Mouse (Mus musculus) hindbrain, embryonic 10.5 days (tissue): ENCODE data around the gene Gm28230. TPM values are rescaled to one million over a fixed set of nuclear protein-coding genes. Genes with fewer than 3 reads are reported as not detected.
A peak's percentile ranks its signal among the peaks of the same experiment; 100 is the strongest.

ENCODE experiments used
- DNase-seq: peaks from one replicate; pipeline ENCODE4 v3.0.0-alpha.2; 2017; ENCODE audit warnings: low spot score
- H3K27ac ChIP-seq: fragments of 300-500 bp; sonication (generic); 2 replicates; pipeline ENCODE4 v1.5.1; 2016; ENCODE audit warnings: mild to moderate bottlenecking, moderate library complexity
- H3K27me3 ChIP-seq: fragments of 300-500 bp; sonication (generic); 2 replicates; pipeline ENCODE4 v1.6.1; 2016; ENCODE audit warnings: mild to moderate bottlenecking; ENCODE audit not compliant: poor library complexity, insufficient read depth, severe bottlenecking
- H3K36me3 ChIP-seq: fragments of 300-500 bp; sonication (generic); 2 replicates; pipeline ENCODE4 v1.6.1; 2016; ENCODE audit warnings: mild to moderate bottlenecking, moderate library complexity
- H3K4me1 ChIP-seq: fragments of 300-500 bp; sonication (generic); replicated peaks from 2 replicates; pipeline ENCODE4 v1.6.1; 2016; ENCODE audit warnings: mild to moderate bottlenecking
- H3K4me3 ChIP-seq: fragments of 300-500 bp; sonication (generic); 2 replicates; pipeline ENCODE4 v1.5.1; 2016; ENCODE audit warnings: mild to moderate bottlenecking, moderate library complexity
- H3K9me3 ChIP-seq: fragments of 300-500 bp; sonication (generic); 2 replicates; pipeline ENCODE4 v1.6.1; 2016; ENCODE audit warnings: mild to moderate bottlenecking, moderate library complexity
- WGBS: fragments of 180-500 bp; shearing (Covaris S2); methylation state at CpG from one replicate; pipeline ENCODE4 v1.1.7; 2016; 5-methylcytosine and 5-hydroxymethylcytosine counted together
- polyA plus RNA-seq: library from polyadenylated mRNA; unstranded; fragments of >200 nt; fragmentation: Nextera tagmentation; extraction: Ambion mirVana; gene quantifications from 2 replicates; pipeline ENCODE4 v1.2.1, GENCODE M21; 2016

Gm28230 gene
- polyA plus RNA-seq, 1 experiment from 2014 or later = not detected

DNA sequence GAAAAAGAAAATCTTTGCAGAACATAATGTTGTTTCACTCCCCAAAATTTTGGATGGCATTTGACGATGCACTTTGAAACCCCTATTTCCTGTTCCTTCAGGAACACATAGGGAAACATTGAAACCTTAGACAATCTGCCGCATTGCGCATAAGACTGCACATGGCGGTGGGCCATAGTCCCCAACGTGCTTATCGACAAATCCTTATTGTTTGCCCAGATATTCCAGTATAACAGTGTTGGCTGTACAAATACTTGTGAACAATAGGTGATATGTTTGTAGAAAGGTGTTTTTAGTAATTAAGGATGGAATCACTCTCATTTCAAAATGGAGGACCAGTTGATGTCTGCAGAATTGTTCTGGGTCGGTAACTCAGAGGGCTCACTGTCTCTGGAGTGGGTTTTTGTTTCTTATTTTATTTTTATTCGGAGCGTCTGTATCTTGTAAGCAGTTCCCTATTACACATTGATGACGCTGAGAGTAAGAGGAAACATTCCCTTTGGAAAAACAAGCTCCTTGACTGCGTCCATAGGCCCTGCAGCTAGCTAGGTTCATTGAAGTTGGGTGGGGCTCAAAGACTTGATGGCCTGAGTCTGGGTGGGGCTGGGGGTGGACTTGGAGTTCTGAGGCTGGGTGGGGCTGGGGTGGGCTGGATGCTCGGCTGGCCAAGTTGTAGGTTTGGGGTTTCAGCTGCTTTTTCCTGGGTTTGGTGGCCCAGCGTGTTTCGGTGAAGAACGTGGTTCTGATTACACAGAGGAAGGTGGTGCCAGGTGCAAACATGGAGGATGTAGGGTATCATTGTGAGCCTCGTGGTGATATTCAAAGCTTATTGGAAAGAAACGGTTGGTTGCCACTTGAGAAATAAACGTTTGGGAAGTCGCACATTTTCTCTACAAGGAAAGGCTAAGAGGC, 13.0 kb upstream of the Gm28230 start:
- Histone ChIP-seq H3K36me3 (no peaks in the 10 kb centered on the region), H3K27me3 (peaks cover 100% of the 10 kb centered on the region), H3K4me3 (no peak overlapping the region), H3K4me1 (peaks cover 8% of the 10 kb centered on the region), H3K27ac (no peak overlapping the region), H3K9me3 (no peaks in the 10 kb centered on the region)
- peak; percentile 17 for DNase-seq
- WGBS = 4% methylated on average over 19 of the region's 19 CpGs

DNA sequence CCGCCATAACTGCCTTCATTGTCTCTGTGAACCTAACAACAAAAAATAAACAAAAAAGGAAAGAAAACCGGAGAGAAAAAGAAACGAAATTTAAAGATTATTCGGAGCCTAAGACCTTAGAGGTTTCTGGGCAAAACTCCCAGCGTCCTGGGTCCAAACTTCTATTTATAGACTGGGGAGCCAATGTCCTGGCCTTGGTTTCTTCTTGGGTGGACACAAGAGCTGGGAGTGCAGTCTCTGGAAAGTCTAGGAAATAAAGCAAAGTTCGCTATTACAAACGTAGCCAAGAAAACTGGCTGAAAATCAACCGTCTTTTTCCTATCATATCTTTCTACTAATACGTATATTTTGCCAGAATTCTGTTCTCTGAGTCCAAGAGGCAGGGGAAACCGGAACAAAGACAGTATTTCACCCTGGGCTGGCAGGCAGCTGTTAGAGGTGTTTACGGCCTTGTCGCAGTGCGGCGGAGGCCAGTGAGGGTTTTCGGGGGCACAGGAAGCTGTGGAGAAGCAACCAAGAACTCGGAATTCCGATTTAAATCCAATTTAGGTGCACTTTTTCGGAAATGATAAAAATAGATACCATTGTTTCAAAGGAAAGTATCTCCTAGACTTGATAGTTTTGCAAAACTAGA, 12.3 kb upstream of the Gm28230 start:
- no peaks in the 10 kb centered on the region for H3K9me3 ChIP-seq
- H3K4me1 ChIP-seq = peaks cover 8% of the 10 kb centered on the region
- no peak overlapping the region for H3K27ac ChIP-seq
- no peaks in the 10 kb centered on the region for H3K36me3 ChIP-seq
- peak; percentile 31 for DNase-seq
- WGBS = 2% methylated on average over 18 of the region's 18 CpGs
- H3K27me3 ChIP-seq = peaks cover 100% of the 10 kb centered on the region
- H3K4me3 ChIP-seq = no peak overlapping the region

- H3K36me3 ChIP-seq = no peaks in the 10 kb centered on the region
- peaks cover 100% of the 10 kb centered on the region for H3K27me3 ChIP-seq
- under 1% methylated on average over 14 of the region's 14 CpGs for WGBS
- peaks cover 8% of the 10 kb centered on the region for H3K4me1 ChIP-seq
- H3K9me3 ChIP-seq = no peaks in the 10 kb centered on the region
- no peak overlapping the region for H3K4me3 ChIP-seq
- no peak overlapping the region for H3K27ac ChIP-seq
- DNase-seq = peak; percentile 44
Measured at GRCm38 (mm10) chr2:74714881-74715280, 11.6 kb upstream of the Gm28230 start.

GRCm38 (mm10) chr2:74715504-74716241, 10.9 kb upstream of the Gm28230 start:
- DNase-seq = peak; percentile 91
- Histone ChIP-seq H3K27me3 (peaks cover 100% of the 10 kb centered on the region), H3K9me3 (no peaks in the 10 kb centered on the region), H3K4me1 (peaks cover 8% of the 10 kb centered on the region), H3K36me3 (no peaks in the 10 kb centered on the region), H3K27ac (no peak overlapping the region), H3K4me3 (peak overlapping the region; percentile 39)
- WGBS = 3% methylated on average over 26 of the region's 26 CpGs

DNA sequence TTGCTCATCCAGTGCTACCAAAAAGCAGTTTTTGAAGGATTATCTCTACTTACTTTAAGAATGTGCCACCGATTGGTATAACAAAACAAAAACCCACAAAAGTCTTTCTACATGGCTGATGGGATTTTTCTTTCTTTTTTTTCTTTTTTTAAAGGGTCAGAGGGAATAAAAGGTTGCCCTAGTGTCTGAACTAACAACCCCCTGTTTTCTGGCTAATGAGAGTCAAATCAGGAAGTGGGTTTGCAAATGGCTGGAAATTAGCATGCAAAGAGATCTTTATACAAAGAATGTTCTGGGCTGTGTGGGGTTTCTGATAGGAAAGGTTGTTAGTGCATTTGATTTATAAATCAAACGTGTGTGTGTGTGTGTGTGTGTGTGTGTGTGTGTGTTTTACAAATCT, 6.1 kb upstream of the Gm28230 start:
- Histone ChIP-seq H3K27me3 (peaks cover 100% of the 10 kb centered on the region), H3K9me3 (no peaks in the 10 kb centered on the region), H3K4me1 (peaks cover 2% of the 10 kb centered on the region; the same call in 1 of the 2 replicates), H3K36me3 (no peaks in the 10 kb centered on the region), H3K27ac (no peak overlapping the region), H3K4me3 (no peak overlapping the region)
- DNase-seq = no peak
- WGBS = 7% methylated on average over 2 of the region's 2 CpGs

GRCm38 (mm10) chr2:74720955-74721491, 5.5 kb upstream of the Gm28230 start:
- Histone ChIP-seq H3K27me3 (peaks cover 100% of the 10 kb centered on the region), H3K9me3 (no peaks in the 10 kb centered on the region), H3K36me3 (no peaks in the 10 kb centered on the region), H3K27ac (no peak overlapping the region), H3K4me3 (no peak overlapping the region), H3K4me1 (no peaks in the 10 kb centered on the region; the same call in 1 of the 2 replicates)
- 2% methylated on average over 5 of the region's 5 CpGs for WGBS
- DNase-seq = peak; percentile 10

DNA sequence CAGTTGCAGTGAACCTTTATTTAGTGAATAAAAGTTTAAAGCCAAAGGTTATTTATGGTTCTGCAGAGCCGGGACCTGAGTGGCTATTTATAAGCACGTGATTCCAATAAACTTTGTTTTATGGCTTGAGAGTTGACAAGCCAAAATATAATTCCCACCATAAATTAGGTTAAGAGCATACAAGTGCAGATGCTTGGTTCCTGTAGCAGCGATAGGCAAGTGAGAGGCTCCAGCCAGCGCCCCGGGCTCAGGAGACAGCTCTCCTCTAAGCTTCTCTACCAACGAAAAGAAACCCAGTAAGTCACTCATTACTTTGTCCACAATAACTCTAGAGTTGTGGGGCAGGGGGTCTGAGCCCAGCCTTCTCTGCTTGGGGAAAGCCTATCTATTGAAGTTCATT, 4.6 kb upstream of the Gm28230 start:
- Histone ChIP-seq H3K36me3 (no peaks in the 10 kb centered on the region), H3K4me1 (no peaks in the 10 kb centered on the region; the same call in 1 of the 2 replicates), H3K4me3 (no peak overlapping the region), H3K9me3 (no peaks in the 10 kb centered on the region), H3K27me3 (peaks cover 100% of the 10 kb centered on the region), H3K27ac (no peak overlapping the region)
- 9% methylated on average over 6 of the region's 6 CpGs for WGBS
- DNase-seq = peak; percentile 18

DNA sequence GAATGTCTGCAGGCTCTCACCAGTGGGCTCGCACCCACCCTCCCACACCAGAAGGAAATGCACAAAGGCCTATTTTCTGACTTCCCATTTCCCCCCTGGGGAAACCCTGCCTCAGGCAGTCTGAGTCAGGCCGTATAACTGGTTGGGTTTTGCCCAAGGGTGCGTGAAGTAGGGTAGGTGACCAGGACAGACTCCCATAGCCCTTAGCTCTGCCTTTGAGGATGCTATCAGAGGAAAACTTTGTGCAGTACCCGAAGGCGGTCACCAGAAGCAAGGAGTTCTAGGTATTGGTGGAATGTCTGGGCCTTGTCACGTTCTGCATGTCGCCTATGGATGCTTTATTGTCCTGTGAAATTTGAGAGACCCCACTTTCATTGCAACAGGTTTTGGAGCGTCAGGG, 3.6 kb upstream of the Gm28230 start:
- peaks cover 8% of the 10 kb centered on the region for H3K4me1 ChIP-seq
- H3K36me3 ChIP-seq = no peaks in the 10 kb centered on the region
- 4% methylated on average over 8 of the region's 8 CpGs for WGBS
- peak; percentile 39 for DNase-seq
- peaks cover 100% of the 10 kb centered on the region for H3K27me3 ChIP-seq
- H3K4me3 ChIP-seq = no peak overlapping the region
- no peaks in the 10 kb centered on the region for H3K9me3 ChIP-seq
- no peak overlapping the region for H3K27ac ChIP-seq

- Histone ChIP-seq H3K9me3 (no peaks in the 10 kb centered on the region), H3K36me3 (no peaks in the 10 kb centered on the region), H3K4me3 (no peak overlapping the region), H3K27ac (no peak overlapping the region), H3K4me1 (peaks cover 10% of the 10 kb centered on the region), H3K27me3 (peaks cover 100% of the 10 kb centered on the region)
- whole genome bisulfite sequencing = 5% methylated on average over 7 of the region's 7 CpGs
- DNase-seq = peak; percentile 33
Measured at GRCm38 (mm10) chr2:74724244-74725015, 2.1 kb upstream of the Gm28230 start.

DNA sequence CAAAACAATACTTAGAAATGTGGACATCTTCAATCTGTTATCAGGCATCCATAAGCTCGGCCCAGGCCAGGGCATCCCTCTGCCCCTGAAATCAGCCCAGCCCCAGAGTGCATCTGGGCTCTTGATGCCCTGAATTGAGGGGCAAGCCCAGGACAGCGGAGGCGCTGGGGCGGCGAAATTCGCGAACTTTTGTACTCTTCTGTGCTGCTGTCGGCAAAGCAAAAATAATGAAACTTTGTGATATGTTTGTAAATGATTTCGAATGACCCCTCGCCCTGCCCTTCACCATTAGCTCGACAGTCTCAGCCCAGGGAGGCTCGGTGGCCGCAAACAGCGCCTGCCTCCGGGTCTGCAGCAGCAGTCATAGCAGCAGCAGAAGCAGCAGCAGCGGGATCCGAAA, 1.4 kb upstream of the Gm28230 start:
- Histone ChIP-seq H3K4me3 (peak overlapping the region; percentile 3; the same call in 1 of the 2 replicates), H3K36me3 (no peaks in the 10 kb centered on the region), H3K9me3 (no peaks in the 10 kb centered on the region), H3K27ac (no peak overlapping the region), H3K4me1 (peaks cover 10% of the 10 kb centered on the region), H3K27me3 (peaks cover 100% of the 10 kb centered on the region)
- DNase-seq = peak; percentile 56
- WGBS = 2% methylated on average over 17 of the region's 17 CpGs

DNA sequence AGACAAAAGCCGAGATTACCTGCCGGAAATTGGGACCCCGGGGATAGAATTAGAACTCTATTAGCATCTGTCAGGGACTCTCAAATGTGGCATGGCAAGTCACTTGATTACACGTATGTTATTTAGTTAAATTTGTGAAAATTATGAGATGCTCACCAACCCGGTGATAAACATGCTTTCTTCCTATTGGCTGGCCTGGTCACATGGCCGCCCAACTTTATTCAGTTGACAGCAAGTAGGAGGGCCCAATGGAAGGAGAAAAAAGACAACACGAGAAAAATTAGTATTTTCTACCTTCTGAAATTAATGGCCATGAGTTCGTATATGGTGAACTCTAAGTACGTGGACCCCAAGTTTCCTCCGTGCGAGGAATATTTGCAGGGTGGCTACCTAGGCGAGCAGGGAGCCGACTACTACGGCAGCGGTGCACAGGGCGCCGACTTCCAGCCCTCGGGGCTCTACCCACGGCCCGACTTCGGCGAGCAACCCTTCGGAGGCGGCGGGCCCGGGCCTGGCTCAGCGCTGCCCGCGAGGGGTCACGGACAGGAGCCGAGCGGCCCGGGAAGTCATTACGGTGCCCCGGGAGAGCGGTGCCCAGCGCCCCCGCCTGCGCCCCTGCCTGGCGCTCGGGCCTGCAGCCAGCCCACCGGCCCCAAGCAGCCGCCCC, 578 bp downstream of the Gm28230 start:
- WGBS = under 1% methylated on average over 43 of the region's 43 CpGs
- H3K9me3 ChIP-seq = no peaks in the 10 kb centered on the region
- DNase-seq = peak; percentile 48
- H3K27ac ChIP-seq = peak overlapping the region; percentile 70
- H3K36me3 ChIP-seq = no peaks in the 10 kb centered on the region
- peak overlapping the region; percentile 49 for H3K4me3 ChIP-seq
- peaks cover 14% of the 10 kb centered on the region for H3K4me1 ChIP-seq
- peaks cover 100% of the 10 kb centered on the region for H3K27me3 ChIP-seq
